Mouse (Mus musculus): ENCODE measurements around the gene Galp.

- TF ChIP-seq GATA1 (IDR thresholded peaks at IDR 0.05; ENCODE audit: low read length) (no peak), TAL1 (IDR thresholded peaks at IDR 0.05; ENCODE audit: low read length) (no peak)
Measured at GRCm38 (mm10) chr7:6169403-6169802, 27.5 kb upstream of the Galp start.
